Mouse (Mus musculus): Measurements from ENCODE around the gene Tbc1d22a.

GRCm38 (mm10) chr15:86183484-86183883 lies 30.8 kb upstream of the Tbc1d22a start:
- TF ChIP-seq EP300 (optimal IDR thresholded peaks at IDR 0.05) (no peak), CTCF (IDR thresholded peaks at IDR 0.05; ENCODE audit: low read depth) (no peak)
